Mouse (Mus musculus): Measurements from ENCODE around the gene Surf4.

Gene Surf4

GRCm38 (mm10) chr2:26930390-26930789 lies 3.3 kb downstream of the Surf4 start:
- peak; percentile 79 to 82 for DNase-seq (ENCODE audit: low spot score in 2 of 2)

DNA sequence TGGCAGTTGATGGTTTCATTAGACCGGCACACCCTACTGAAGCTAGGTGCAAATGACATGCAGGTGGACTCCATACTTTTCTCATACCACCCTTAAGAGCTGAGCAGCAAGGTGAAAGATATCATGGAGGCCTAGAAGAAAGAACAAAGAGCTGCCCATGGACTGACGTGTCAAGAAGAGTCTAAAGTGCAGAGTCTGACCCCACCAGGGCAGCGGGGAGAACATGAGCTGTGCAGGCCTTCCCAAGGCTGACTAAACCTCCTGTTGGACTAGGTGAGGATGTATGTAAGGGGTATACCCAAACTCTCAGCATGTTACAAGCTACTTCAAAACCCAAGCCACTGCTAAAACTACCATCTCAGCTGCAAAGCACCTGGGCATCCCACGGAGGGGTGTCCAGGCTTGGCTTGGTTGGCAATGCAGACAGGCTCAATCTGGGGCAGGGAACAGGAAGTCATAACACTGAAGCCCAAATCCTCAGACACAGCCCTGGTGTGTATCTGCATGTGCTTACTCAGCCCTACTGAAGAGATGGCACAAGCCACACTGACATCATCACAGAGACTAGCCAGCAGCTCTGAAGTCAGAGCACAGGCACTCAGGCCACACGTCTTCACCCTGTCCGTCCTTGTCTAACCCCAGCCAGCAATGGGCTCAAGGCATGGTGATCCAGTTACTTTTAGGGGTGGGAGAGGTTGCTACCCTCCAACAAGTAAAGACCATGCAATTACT lies 5.8 kb downstream of the Surf4 start:
- DNase-seq (ENCODE audit: low spot score in 2 of 2), result no peak

DNA sequence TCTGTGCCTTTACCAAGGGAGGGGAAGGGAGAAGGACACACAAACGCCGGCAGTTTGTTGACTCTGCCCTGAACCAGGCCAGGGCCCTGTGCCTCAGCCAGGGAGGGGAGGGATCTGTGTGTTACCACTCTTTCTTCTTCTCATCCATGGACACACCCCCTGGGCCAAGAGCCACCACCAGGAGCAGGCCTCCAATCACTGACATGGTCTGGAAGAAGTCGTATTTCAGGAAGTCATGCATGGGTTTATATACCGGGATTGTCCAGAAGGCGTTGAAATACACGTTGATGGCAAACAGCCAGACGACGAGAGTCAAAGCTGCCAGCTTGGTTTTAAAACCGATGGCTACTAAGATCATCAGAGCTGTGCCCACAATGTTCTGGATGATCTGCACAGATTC lies 11.9 kb downstream of the Surf4 start:
- no peak for DNase-seq (ENCODE audit: low spot score in 2 of 2)

DNA sequence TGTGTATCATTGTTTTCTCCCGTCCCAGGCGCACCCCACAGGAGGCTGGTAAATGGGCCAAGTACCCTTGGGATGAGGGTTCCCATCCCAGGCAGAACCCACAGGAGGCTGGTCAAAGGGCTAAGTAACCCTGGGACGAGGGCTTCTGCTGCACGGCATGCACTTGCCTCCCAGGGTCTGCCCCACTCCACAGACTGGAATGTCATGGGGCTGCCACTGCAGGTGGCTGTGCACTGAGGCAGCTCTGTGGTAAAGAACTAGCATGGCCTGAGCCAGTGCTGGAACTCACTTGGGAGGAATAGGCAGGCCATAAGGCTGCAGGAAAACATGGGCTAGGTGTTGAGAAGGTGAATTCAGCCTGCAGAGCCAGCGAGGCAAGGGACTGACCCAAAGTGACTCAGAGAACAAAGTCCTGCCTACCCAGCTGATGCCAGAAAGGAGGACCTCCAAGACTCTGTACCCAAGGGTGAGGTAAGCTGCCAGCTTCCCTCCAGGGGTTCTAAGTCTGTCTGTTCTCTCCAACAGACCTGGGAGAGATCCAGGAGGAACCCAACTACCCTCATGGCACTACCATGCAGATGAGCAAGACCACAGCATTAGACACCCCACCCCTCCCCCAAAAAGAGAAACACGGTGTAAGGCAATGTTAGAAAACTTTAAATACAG lies 13.4 kb downstream of the Surf4 start:
- DNase-seq (ENCODE audit: low spot score in 2 of 2), result no peak

DNA sequence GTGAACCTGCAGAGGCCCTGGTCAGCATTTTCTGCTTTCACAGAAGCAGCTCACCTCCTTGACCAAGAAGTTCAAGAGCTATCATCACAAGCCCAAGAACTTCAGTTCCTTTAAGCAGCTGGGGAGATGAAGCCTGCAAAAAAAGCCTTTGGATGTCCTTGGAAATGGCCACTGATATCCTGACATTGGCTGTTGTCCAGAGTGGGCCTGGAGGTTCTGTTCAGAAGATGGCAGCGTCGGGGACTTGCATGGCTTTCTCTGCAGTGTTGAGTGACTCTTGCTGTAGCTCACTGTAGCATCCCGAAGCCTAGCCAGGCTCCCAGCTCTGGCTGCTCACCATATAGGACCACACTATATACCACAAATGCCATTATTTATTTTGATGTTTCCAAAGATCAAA lies 14.0 kb downstream of the Surf4 start:
- DNase-seq (ENCODE audit: low spot score in 2 of 2), result no peak

DNA sequence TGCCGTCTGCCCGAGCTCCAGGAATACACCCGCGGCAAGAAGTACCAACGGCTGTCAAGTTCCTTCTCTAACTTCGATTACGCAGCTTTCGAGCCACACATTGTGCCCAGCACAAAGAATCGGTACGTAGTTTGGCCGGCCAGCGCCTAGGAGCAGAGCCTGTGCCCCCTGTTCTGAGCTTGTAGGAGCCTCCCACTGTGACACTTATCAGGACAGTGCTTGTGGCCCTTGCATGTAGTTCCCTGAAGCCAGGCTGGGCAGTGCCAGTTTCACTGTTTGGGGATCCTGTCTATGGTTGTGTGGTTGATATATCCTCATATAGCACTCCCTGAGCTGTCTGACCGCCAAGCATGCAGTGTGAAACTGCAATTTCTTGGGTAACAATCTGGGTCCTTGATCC lies 17.0 kb downstream of the Surf4 start:
- DNase-seq (ENCODE audit: low spot score in 2 of 2), result no peak

DNA sequence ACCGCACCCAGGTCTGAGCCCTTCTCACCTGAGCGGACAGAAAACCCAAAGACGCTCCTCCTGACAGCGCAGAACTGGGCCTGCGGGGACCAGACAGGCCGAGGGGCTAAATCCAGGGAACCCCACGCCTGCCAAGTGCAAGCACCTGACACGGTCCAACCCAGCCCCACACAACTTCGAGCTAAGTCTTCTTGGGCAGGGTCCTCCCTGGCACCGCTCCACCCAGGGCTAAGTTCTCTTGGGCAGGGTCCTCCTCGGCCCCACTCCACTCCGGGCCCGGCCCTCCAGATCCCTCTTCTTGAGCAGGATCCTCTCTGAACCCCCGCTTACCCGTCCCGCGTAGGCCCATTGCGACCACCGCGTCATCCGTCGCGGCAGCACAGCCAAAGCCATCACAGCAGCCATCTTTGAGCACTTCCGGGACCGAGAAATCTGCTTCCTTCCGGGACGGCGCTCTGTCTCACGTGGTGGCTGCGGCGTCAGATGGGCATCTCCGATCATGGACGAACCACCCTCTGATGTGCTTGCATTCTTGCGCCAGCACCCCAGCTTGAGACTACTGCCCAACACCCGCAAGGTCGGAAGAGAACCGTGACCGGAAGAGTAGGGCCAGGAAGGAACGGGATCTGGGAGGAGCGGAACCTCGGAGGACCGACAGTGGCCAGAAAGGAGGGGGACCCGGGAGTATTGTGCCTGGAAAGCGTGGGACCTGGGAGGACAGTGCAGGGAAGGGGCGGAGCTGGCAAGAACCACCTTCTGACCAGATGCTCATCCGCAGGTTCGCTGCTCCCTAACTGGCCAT lies 17.6 kb downstream of the Surf4 start, which contains the start of the genes Surf2 and Surf1:
TSS of gene Surf2 (plus strand) at position 441 of the 802 bp plus-strand sequence.
TSS of gene Surf1 (minus strand) at position 604 of the 802 bp plus-strand sequence.
- peak; percentile 88 to 89 for DNase-seq (ENCODE audit: low spot score in 2 of 2)

GRCm38 (mm10) chr2:26914148-26914941 lies 19.4 kb downstream of the Surf4 start:
- no peak for DNase-seq (ENCODE audit: low spot score in 2 of 2)

- no peak for DNase-seq (ENCODE audit: low spot score in 2 of 2)
Measured at GRCm38 (mm10) chr2:26913416-26914147, 20.1 kb downstream of the Surf4 start.

GRCm38 (mm10) chr2:26912253-26912770 lies 21.4 kb downstream of the Surf4 start:
- no peak for DNase-seq (ENCODE audit: low spot score in 2 of 2)

DNA sequence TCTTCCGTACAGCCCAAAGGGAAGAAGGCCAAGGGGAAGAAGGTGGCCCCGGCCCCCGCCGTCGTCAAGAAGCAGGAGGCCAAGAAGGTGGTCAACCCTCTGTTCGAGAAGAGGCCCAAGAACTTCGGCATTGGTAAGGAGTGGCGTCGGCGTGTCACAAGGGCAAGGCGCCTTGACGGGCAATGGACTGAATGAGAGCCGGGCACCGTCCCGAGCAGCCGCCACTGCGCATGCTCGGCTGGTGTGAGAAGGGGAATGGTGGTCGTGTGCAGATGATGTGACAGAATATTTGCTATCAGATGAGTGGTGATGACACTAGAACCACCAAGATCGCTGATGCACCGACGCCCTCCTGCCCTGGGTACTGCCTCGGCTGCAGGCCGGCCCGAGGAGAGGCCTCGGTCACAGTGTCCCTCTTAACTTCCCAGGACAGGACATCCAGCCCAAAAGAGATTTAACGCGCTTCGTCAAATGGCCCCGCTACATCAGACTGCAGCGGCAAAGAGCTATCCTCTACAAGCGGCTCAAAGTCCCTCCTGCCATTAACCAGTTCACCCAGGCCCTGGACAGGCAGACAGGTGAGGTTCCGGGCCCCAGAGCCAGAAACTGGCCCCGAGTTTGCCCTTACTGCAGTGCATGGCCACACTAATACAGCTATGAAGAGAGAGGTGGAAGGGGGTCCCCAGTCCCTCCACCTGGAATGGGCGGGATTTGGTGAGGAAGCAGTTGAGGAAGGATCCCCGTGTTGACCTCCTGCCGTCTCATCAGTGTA lies 22.5 kb downstream of the Surf4 start:
- DNase-seq (ENCODE audit: low spot score in 2 of 2), result peak in 1 of 2 experiments; percentile 67

- peak; percentile 100 for DNase-seq (ENCODE audit: low spot score in 2 of 2)
Measured at GRCm38 (mm10) chr2:26910124-26910993, 23.4 kb downstream of the Surf4 start, which contains the start of the genes Med22 and Rpl7a. Gene Med22 (minus strand): TSS chr2:26910677. Gene Rpl7a (plus strand): TSS chr2:26910764.

- no peak for DNase-seq (ENCODE audit: low spot score in 2 of 2)
Measured at GRCm38 (mm10) chr2:26909387-26909784, 24.3 kb downstream of the Surf4 start.

- DNase-seq (ENCODE audit: low spot score in 2 of 2), result no peak
Measured at GRCm38 (mm10) chr2:26908710-26909386, 24.9 kb downstream of the Surf4 start.

- no peak for DNase-seq (ENCODE audit: low spot score in 2 of 2)
Measured at GRCm38 (mm10) chr2:26907109-26907508, 26.6 kb downstream of the Surf4 start.

DNA sequence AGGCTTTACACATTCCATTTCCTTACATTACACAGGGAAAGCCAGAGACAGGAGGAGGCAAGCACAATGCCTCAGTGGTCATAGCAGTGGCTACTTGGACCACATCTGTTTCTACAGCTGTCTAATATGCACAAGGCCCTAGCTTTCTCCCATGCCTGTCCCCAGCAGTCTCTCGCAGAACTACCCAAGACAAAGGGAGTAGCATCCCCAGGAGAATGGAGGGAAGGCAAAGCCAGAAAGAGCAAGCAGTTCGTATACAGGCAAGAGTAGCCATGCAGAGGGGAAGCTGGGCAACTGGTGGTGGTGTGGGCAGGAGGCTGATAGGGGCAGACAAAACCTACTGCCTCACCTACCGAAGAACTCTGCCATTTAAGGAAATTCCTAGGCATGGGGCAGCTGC lies 27.3 kb downstream of the Surf4 start:
- no peak for DNase-seq (ENCODE audit: low spot score in 2 of 2)

DNA sequence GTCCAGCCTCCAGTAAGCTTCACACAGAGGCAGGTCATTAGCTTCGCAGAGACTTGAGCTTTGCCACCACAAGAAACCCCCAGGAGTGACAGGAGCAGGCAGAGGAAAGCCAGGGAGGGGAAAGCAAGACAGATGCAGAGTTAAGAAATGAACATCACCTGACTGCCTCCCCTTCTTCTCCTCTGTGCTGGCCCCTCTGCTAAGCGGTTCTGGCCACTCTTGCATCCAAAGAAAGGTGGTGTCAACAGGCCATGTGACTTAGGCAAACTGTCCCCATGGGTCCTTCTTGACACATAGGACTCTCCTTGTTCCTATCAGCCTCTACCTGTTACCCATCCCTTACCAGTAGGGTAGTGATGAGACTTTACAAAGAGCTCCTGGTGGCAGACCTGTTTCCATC lies 27.8 kb downstream of the Surf4 start:
- DNase-seq (ENCODE audit: low spot score in 2 of 2), result no peak

DNA sequence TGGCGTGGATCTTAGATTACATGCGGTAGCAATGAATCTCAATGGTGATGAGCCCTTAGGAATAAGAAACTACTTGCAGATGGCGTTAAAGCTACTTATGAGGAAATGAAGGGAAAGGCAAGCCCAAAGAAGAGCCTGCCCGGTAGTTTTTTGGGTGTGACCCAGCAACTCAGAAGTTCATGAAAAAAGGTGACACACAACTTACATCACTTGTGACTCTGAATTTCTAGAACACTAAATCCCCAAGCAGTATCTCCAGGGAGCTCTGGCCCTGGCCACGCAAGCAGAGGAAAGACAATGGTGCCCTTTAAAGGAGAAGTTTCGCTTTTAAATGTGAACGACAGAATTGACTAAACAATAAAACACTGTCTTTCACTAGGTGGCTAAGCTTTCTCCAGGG lies 30.4 kb downstream of the Surf4 start:
- DNase-seq (ENCODE audit: low spot score in 2 of 2), result no peak
